Mouse (Mus musculus) testis, adult 2 months (tissue): ENCODE results near the gene Hpf1.

ENCODE experiments used
- CTCF ChIP-seq: fragments of 200-500 bp; IDR thresholded peaks from 2 replicates; pipeline ENCODE4 v1.5.1; 2012; ENCODE audit warnings: low read depth, mild to moderate bottlenecking, inconsistent platforms, low read length, moderate library complexity; ENCODE audit not compliant: control insufficient read depth, insufficient read depth, insufficient replicate concordance
- POLR2A ChIP-seq: fragments of 200-500 bp; IDR thresholded peaks from 2 replicates; pipeline ENCODE4 v1.6.1; 2012; ENCODE audit warnings: low read depth, mild to moderate bottlenecking, inconsistent platforms, low read length, moderate library complexity; ENCODE audit not compliant: control insufficient read depth

- TF ChIP-seq CTCF (no peak), POLR2A (no peak)
Measured at GRCm38 (mm10) chr8:60870231-60871193, 19.7 kb upstream of the Hpf1 start.
